Mouse (Mus musculus) liver, embryonic 14.5 days (tissue): ENCODE data around the gene Atp13a2. TPM values are rescaled to one million over a fixed set of nuclear protein-coding genes. Genes with fewer than 3 reads are reported as not detected.

Experiments used
- ATAC-seq: fragments of 200-750 bp; cut with Nextera tagmentation; 2 replicates; pipeline ENCODE4 v1.8.0; 2017; ENCODE audit warnings: moderate number of reproducible peaks, mild to moderate bottlenecking, moderate library complexity; ENCODE audit not compliant: insufficient read depth
- DNase-seq, 3 experiments: peaks; one replicate each; pipeline ENCODE4 v3.0.0-alpha.2; 2012 to 2013; ENCODE audit warnings: low read depth in 3 of 3, low spot score in 3 of 3
- H3K27ac ChIP-seq: fragments of 300-500 bp; sonication (generic); 2 replicates; pipeline ENCODE4 v1.5.1; 2014; ENCODE audit warnings: moderate library complexity, mild to moderate bottlenecking, control low read depth, inconsistent platforms
- H3K27me3 ChIP-seq: fragments of 300-500 bp; sonication (generic); 2 replicates; pipeline ENCODE4 v1.6.1; 2014; ENCODE audit warnings: mild to moderate bottlenecking, low read length, moderate library complexity; ENCODE audit not compliant: control insufficient read depth, insufficient read depth
- H3K36me3 ChIP-seq: fragments of 300-500 bp; sonication (generic); replicated peaks from 2 replicates; pipeline ENCODE4 v1.6.1; 2014; ENCODE audit warnings: low read depth; ENCODE audit not compliant: control insufficient read depth, insufficient read depth
- H3K4me1 ChIP-seq, 2 experiments: fragments of 200-500 bp in 1 of 2; fragments of 300-500 bp in 1 of 2; sonication (generic) in 1 of 2; replicated peaks; 2 replicates each; pipeline ENCODE4 v1.6.1; 2012 to 2014; ENCODE audit warnings: antibody characterized with exemption in 1 of 2, inconsistent platforms in 1 of 2, low read length in 1 of 2; ENCODE audit not compliant: control insufficient read depth in 2 of 2, insufficient read depth in 2 of 2
- H3K4me2 ChIP-seq: fragments of 300-500 bp; sonication (generic); 2 replicates; pipeline ENCODE4 v1.6.1; 2014; ENCODE audit warnings: low read depth, mild to moderate bottlenecking, control low read depth, moderate library complexity
- H3K4me3 ChIP-seq, 2 experiments: fragments of 200-500 bp in 1 of 2; fragments of 300-500 bp in 1 of 2; sonication (generic) in 1 of 2; 2 replicates each; pipeline ENCODE4 v1.5.1; 2012 to 2014; ENCODE audit warnings: low read depth in 2 of 2, low read length in 2 of 2, mild to moderate bottlenecking in 2 of 2, control low read depth in 1 of 2, inconsistent platforms in 1 of 2, moderate library complexity in 1 of 2; ENCODE audit not compliant: insufficient read depth in 1 of 2
- H3K9ac ChIP-seq: fragments of 300-500 bp; sonication (generic); replicated peaks from 2 replicates; pipeline ENCODE4 v1.6.1; 2014; ENCODE audit warnings: mild to moderate bottlenecking, control low read depth, moderate library complexity
- H3K9me3 ChIP-seq: fragments of 300-500 bp; sonication (generic); 2 replicates; pipeline ENCODE4 v1.6.1; 2016; ENCODE audit warnings: low read length, mixed read lengths; ENCODE audit not compliant: control insufficient read depth
- CTCF ChIP-seq: IDR thresholded peaks from 2 replicates; pipeline ENCODE4 v1.5.1; 2016; ENCODE audit warnings: antibody characterized with exemption, low read depth, control low read depth
- EP300 ChIP-seq: IDR thresholded peaks from 2 replicates; pipeline ENCODE4 v1.6.1; 2016; ENCODE audit warnings: antibody characterized with exemption, low read depth
- WGBS: fragments of 180-500 bp; shearing (Covaris S2); extraction: QIAGEN DNeasy Blood & Tissue Kit; methylation state at CpG from one replicate; pipeline ENCODE4 v1.1.7; 2014; ENCODE audit not compliant: insufficient replicate concordance; 5-methylcytosine and 5-hydroxymethylcytosine counted together
- polyA plus RNA-seq, 2 experiments: library from polyadenylated mRNA; depleted of rRNA in 1 of 2; stranded (reverse) in 1 of 2; unstranded in 1 of 2; fragments of >200 nt; fragmentation: Nextera tagmentation in 1 of 2; extraction: Ambion mirVana in 1 of 2; gene quantifications; 2 replicates each; pipeline versions ENCODE4 v1.2.1 to v1.2.3; 2012 to 2014

The Atp13a2 gene
- polyA plus RNA-seq, 2 experiments = 11.4 to 17.9 TPM

DNA sequence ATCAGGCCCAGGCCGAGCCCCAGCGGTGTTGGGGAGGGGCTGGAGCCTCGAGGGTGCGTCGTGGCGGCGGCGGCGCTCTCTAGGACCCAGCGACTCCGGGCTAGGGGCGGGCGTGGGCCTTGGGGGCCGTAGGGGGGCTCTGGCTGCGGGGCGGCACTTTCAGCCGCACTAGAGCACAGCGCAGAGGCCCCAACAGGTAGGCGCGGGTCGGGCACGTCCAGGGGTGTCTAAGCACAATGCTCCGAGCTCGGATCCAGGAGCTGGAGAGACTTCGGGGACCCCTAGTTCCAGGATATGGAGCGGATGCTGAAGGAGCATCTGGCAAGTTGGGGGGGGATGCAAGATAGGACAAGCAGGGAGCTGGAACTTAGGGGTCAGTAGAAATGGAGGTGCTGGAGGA is 23.9 kb downstream of the Atp13a2 start:
- Histone ChIP-seq H3K36me3 (no peaks in the 10 kb centered on the region), H3K4me2 (peak overlapping the region; percentile 47), H3K27ac (no peak overlapping the region), H3K4me3 (peak overlapping the region; percentile 33 to 40), H3K4me1 (peaks cover 2 to 8% of the 10 kb centered on the region in 2 experiments; a peak in 3 of 4 replicates), H3K27me3 (peaks cover 12% of the 10 kb centered on the region), H3K9me3 (no peaks in the 10 kb centered on the region), H3K9ac (no peak overlapping the region)
- 1% methylated on average over 26 of the region's 26 CpGs for WGBS
- DNase-seq = no peak
- no peak for ATAC-seq
- TF ChIP-seq EP300 (no peak), CTCF (no peak)

DNA sequence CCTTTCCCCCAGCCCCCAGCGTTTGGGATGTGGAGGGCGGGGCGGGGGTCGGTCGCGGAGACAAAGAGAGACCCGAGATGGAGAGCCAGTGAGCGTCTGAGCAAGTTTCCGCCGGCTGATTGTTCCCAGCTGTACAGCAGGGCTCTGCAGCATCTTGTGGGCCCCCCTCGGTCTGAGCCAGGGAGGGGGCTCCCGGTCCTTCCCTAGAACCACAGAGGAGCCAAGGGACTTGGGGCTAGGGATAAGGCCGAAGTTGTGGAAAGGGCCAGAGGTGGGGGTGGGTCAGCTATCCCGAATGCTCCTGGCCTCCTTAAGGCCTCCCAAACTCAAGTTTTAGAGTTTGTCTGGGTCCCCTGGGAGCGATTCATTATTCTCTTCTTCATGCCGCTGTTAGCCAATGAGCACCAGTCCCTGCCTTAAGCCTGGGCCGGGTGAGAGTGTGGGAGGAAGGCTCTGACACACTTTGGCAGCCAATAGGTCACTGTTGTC is 24.3 kb downstream of the Atp13a2 start:
- H3K27me3 ChIP-seq = peaks cover 12% of the 10 kb centered on the region
- no peak for ATAC-seq
- no peak overlapping the region for H3K9ac ChIP-seq
- peak overlapping the region; percentile 47 for H3K4me2 ChIP-seq
- 10% methylated on average over 17 of the region's 17 CpGs for WGBS
- TF ChIP-seq EP300 (no peak), CTCF (no peak)
- H3K4me1 ChIP-seq = peaks cover 2 to 8% of the 10 kb centered on the region in 2 experiments; a peak in 3 of 4 replicates
- H3K4me3 ChIP-seq = peak overlapping the region; percentile 33 to 40
- DNase-seq = no peak
- no peak overlapping the region for H3K27ac ChIP-seq
- no peaks in the 10 kb centered on the region for H3K36me3 ChIP-seq
- H3K9me3 ChIP-seq = no peaks in the 10 kb centered on the region

- no peak overlapping the region; a peak in 1 of 4 replicates for H3K4me3 ChIP-seq
- no peak overlapping the region for H3K9ac ChIP-seq
- H3K27ac ChIP-seq = no peak overlapping the region
- H3K27me3 ChIP-seq = peaks cover 12% of the 10 kb centered on the region
- H3K4me2 ChIP-seq = no peak overlapping the region
- no peaks in the 10 kb centered on the region for H3K9me3 ChIP-seq
- 54% methylated on average over 14 of the region's 14 CpGs for whole genome bisulfite sequencing
- no peaks in the 10 kb centered on the region for H3K36me3 ChIP-seq
- TF ChIP-seq EP300 (no peak), CTCF (no peak)
- H3K4me1 ChIP-seq = peaks cover 2 to 8% of the 10 kb centered on the region in 2 experiments; a peak in 3 of 4 replicates
- ATAC-seq (no peak), DNase-seq (no peak)
Observed at GRCm38 (mm10) chr4:141011556-141012328, 25.1 kb downstream of the Atp13a2 start.

DNA sequence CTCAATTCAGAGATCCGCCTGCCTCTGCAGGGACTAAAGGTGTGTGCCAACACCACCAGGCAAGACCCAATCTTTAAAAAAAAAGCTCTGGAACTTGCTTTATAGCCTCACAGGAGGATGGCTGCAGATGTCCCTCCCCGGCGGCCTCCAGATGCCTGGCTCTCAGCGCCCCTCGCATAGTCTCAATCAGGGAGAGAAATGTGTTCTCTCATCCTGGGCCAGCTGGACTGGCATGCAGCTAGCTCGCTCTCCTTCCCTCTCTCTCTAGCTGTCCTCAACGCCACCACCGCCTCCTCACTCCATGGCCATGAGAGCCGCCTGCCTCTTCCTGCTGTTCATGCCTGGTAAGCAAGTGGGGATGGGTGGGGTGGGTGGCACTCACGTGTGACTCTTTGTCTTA is 25.9 kb downstream of the Atp13a2 start:
- no peak overlapping the region for H3K4me2 ChIP-seq
- H3K9me3 ChIP-seq = no peaks in the 10 kb centered on the region
- H3K36me3 ChIP-seq = no peaks in the 10 kb centered on the region
- H3K4me1 ChIP-seq = peaks cover 2 to 8% of the 10 kb centered on the region in 2 experiments; a peak in 3 of 4 replicates
- ATAC-seq (no peak), DNase-seq (no peak)
- H3K4me3 ChIP-seq = no peak overlapping the region
- peaks cover 12% of the 10 kb centered on the region for H3K27me3 ChIP-seq
- no peak overlapping the region for H3K9ac ChIP-seq
- TF ChIP-seq EP300 (no peak), CTCF (no peak)
- 73% methylated on average over 10 of the region's 10 CpGs for WGBS
- H3K27ac ChIP-seq = no peak overlapping the region

GRCm38 (mm10) chr4:141014114-141014513 is 27.4 kb downstream of the Atp13a2 start:
- H3K9me3 ChIP-seq = no peaks in the 10 kb centered on the region
- TF ChIP-seq EP300 (no peak), CTCF (no peak)
- H3K9ac ChIP-seq = no peak overlapping the region
- no peak overlapping the region for H3K4me2 ChIP-seq
- no peak for ATAC-seq
- H3K36me3 ChIP-seq = no peaks in the 10 kb centered on the region
- no peak overlapping the region for H3K27ac ChIP-seq
- 54% methylated on average over 8 of the region's 8 CpGs for WGBS
- H3K27me3 ChIP-seq = peaks cover 12% of the 10 kb centered on the region
- no peak for DNase-seq
- no peak overlapping the region for H3K4me3 ChIP-seq
- no peaks in the 10 kb centered on the region for H3K4me1 ChIP-seq
